Mouse (Mus musculus) MEL (cell line): ENCODE results near the gene Gramd1b. TPM values are rescaled to one million over a fixed set of nuclear protein-coding genes. Genes with fewer than 3 reads are reported as not detected.

Experiments used
- DNase-seq: peaks from one replicate; pipeline ENCODE4 v3.0.0; 2011; ENCODE audit warnings: low read depth, low spot score
- H3K27ac ChIP-seq: 2 replicates; pipeline ENCODE4 v1.5.1; 2012; ENCODE audit warnings: low read depth, mild to moderate bottlenecking, control low read depth, low read length, moderate library complexity; ENCODE audit not compliant: control insufficient read depth
- H3K27me3 ChIP-seq, 2 experiments: fragments of 150-350 bp in 1 of 2; sonication (generic) in 1 of 2; 2 replicates each; pipeline ENCODE4 v1.6.1; 2012; ENCODE audit warnings: low read length in 2 of 2, mild to moderate bottlenecking in 2 of 2, improper control_type of control experiment in 1 of 2, moderate library complexity in 1 of 2; ENCODE audit not compliant: insufficient read depth in 2 of 2, control insufficient read depth in 1 of 2
- H3K36me3 ChIP-seq, 2 experiments: 2 replicates each; pipeline ENCODE4 v1.6.1; 2012 to 2014; ENCODE audit warnings: low read length in 2 of 2, improper control_type of control experiment in 1 of 2, inconsistent platforms in 1 of 2, mild to moderate bottlenecking in 1 of 2; ENCODE audit not compliant: insufficient read depth in 2 of 2, control insufficient read depth in 1 of 2
- H3K4me1 ChIP-seq, 2 experiments: fragments of 150-350 bp in 1 of 2; sonication (generic) in 1 of 2; 2 replicates each; pipeline ENCODE4 v1.6.1; 2012; ENCODE audit warnings: low read length in 2 of 2, improper control_type of control experiment in 1 of 2, mild to moderate bottlenecking in 1 of 2; ENCODE audit not compliant: insufficient read depth in 2 of 2, control insufficient read depth in 1 of 2
- H3K4me3 ChIP-seq, 2 experiments: fragments of 150-350 bp in 1 of 2; sonication (generic) in 1 of 2; 2 replicates each; pipeline ENCODE4 v1.5.1; 2012; ENCODE audit warnings: low read depth in 2 of 2, low read length in 2 of 2, mild to moderate bottlenecking in 2 of 2, moderate library complexity in 2 of 2, control low read depth in 1 of 2, improper control_type of control experiment in 1 of 2; ENCODE audit not compliant: control insufficient read depth in 1 of 2, insufficient read depth in 1 of 2
- H3K79me2 ChIP-seq: 2 replicates; pipeline ENCODE4 v1.6.1; 2012; ENCODE audit warnings: mild to moderate bottlenecking, low read length, moderate library complexity; ENCODE audit not compliant: control insufficient read depth, poor library complexity, insufficient read depth
- H3K9ac ChIP-seq: 2 replicates; pipeline ENCODE4 v1.6.1; 2012; ENCODE audit warnings: low read depth, mild to moderate bottlenecking, control low read depth, low read length, moderate library complexity; ENCODE audit not compliant: control insufficient read depth, poor library complexity, severe bottlenecking
- H3K9me3 ChIP-seq: fragments of 150-350 bp; sonication (generic); replicated peaks from 2 replicates; pipeline ENCODE4 v1.6.1; 2012; ENCODE audit warnings: mild to moderate bottlenecking, low read length, improper control_type of control experiment, moderate library complexity; ENCODE audit not compliant: insufficient read depth
- BHLHE40 ChIP-seq: IDR thresholded peaks from 2 replicates; pipeline ENCODE4 v1.6.1; 2012; ENCODE audit warnings: low read depth, mild to moderate bottlenecking, inconsistent platforms, low read length, improper control_type of control experiment, borderline replicate concordance
- CHD1 ChIP-seq: IDR thresholded peaks from 2 replicates; pipeline ENCODE4 v1.6.1; 2012; ENCODE audit warnings: low read depth, mild to moderate bottlenecking, inconsistent platforms, low read length, improper control_type of control experiment
- CTCF ChIP-seq, 3 experiments: IDR thresholded peaks in 2 of 3; conservative IDR thresholded peaks in 1 of 3; 2 replicates each; pipeline ENCODE4 v1.5.1; 2011 to 2012; ENCODE audit warnings: low read length in 3 of 3, low read depth in 2 of 3, mild to moderate bottlenecking in 2 of 3, improper control_type of control experiment in 1 of 3, inconsistent platforms in 1 of 3, mixed read lengths in 1 of 3, moderate library complexity in 1 of 3; ENCODE audit not compliant: control insufficient read depth in 1 of 3, insufficient read depth in 1 of 3, poor library complexity in 1 of 3, severe bottlenecking in 1 of 3
- EP300 ChIP-seq, 2 experiments: IDR thresholded peaks; 2 replicates each; pipeline ENCODE4 v1.6.1; 2011; ENCODE audit warnings: improper control_type of control experiment in 2 of 2, low read length in 2 of 2, low read depth in 1 of 2, mild to moderate bottlenecking in 1 of 2
- ETS1 ChIP-seq: IDR thresholded peaks from 2 replicates; pipeline ENCODE4 v1.6.1; 2012; ENCODE audit warnings: low read depth, mild to moderate bottlenecking, inconsistent platforms, low read length, improper control_type of control experiment, moderate library complexity
- GATA1 ChIP-seq: IDR thresholded peaks from 2 replicates; pipeline ENCODE4 v1.6.1; 2011; ENCODE audit warnings: low read depth, low read length, improper control_type of control experiment
- HCFC1 ChIP-seq: IDR thresholded peaks from 2 replicates; pipeline ENCODE4 v1.6.1; 2012; ENCODE audit warnings: low read depth, mild to moderate bottlenecking, inconsistent platforms, low read length, improper control_type of control experiment, moderate library complexity
- MAFK ChIP-seq: IDR thresholded peaks from 2 replicates; pipeline ENCODE4 v1.6.1; 2011; ENCODE audit warnings: low read depth, mild to moderate bottlenecking, low read length, improper control_type of control experiment, borderline replicate concordance
- MAX ChIP-seq: IDR thresholded peaks from 2 replicates; pipeline ENCODE4 v1.6.1; 2011; ENCODE audit warnings: low read length, improper control_type of control experiment
- MXI1 ChIP-seq: IDR thresholded peaks from 2 replicates; pipeline ENCODE4 v1.6.1; 2011; ENCODE audit warnings: mild to moderate bottlenecking, low read depth, low read length, improper control_type of control experiment
- MYB ChIP-seq: IDR thresholded peaks from 2 replicates; pipeline ENCODE4 v1.6.1; 2011; ENCODE audit warnings: mild to moderate bottlenecking, low read depth, low read length, improper control_type of control experiment
- MYC ChIP-seq: IDR thresholded peaks from 2 replicates; pipeline ENCODE4 v1.6.1; 2011; ENCODE audit warnings: low read depth, mild to moderate bottlenecking, low read length, improper control_type of control experiment, moderate library complexity
- NELFE ChIP-seq: IDR thresholded peaks from 2 replicates; pipeline ENCODE4 v1.6.1; 2011; ENCODE audit warnings: low read depth, low read length, improper control_type of control experiment
- POLR2A ChIP-seq, 2 experiments: IDR thresholded peaks; 2 replicates each; pipeline ENCODE4 v1.6.1; 2011 to 2012; ENCODE audit warnings: low read length in 2 of 2, mild to moderate bottlenecking in 2 of 2, control low read depth in 1 of 2, improper control_type of control experiment in 1 of 2, low read depth in 1 of 2, moderate library complexity in 1 of 2; ENCODE audit not compliant: control insufficient read depth in 1 of 2, insufficient read depth in 1 of 2, poor library complexity in 1 of 2
- RAD21 ChIP-seq: IDR thresholded peaks from 2 replicates; pipeline ENCODE4 v1.6.1; 2011; ENCODE audit warnings: mild to moderate bottlenecking, low read depth, low read length, improper control_type of control experiment
- TAL1 ChIP-seq: IDR thresholded peaks from 2 replicates; pipeline ENCODE4 v1.6.1; 2012; ENCODE audit warnings: mild to moderate bottlenecking, inconsistent platforms, low read length, moderate library complexity, mixed read lengths
- TBP ChIP-seq: IDR thresholded peaks from 2 replicates; pipeline ENCODE4 v1.8.0; 2011; ENCODE audit warnings: low read depth, low read length, improper control_type of control experiment
- TCF12 ChIP-seq: IDR thresholded peaks from 2 replicates; pipeline ENCODE4 v1.6.1; 2014; ENCODE audit warnings: low read depth, mild to moderate bottlenecking, inconsistent platforms, low read length, improper control_type of control experiment, moderate library complexity
- UBTF ChIP-seq: IDR thresholded peaks from 2 replicates; pipeline ENCODE4 v1.6.1; 2012; ENCODE audit warnings: low read depth, mild to moderate bottlenecking, inconsistent platforms, low read length, improper control_type of control experiment, moderate library complexity, borderline replicate concordance; ENCODE audit not compliant: insufficient read depth
- USF2 ChIP-seq, 2 experiments: IDR thresholded peaks; 2 replicates each; pipeline ENCODE4 v1.6.1; 2011 to 2012; ENCODE audit warnings: improper control_type of control experiment in 2 of 2, low read length in 2 of 2, borderline replicate concordance in 1 of 2, inconsistent platforms in 1 of 2, low read depth in 1 of 2, mild to moderate bottlenecking in 1 of 2; ENCODE audit not compliant: insufficient read depth in 1 of 2
- ZC3H11A ChIP-seq: IDR thresholded peaks from 2 replicates; pipeline ENCODE4 v1.6.1; 2012; ENCODE audit warnings: low read depth, mild to moderate bottlenecking, inconsistent platforms, low read length, improper control_type of control experiment
- ZKSCAN1 ChIP-seq: IDR thresholded peaks from 2 replicates; pipeline ENCODE4 v1.6.1; 2012; ENCODE audit warnings: low read depth, mild to moderate bottlenecking, inconsistent platforms, low read length, improper control_type of control experiment, moderate library complexity
- ZMIZ1 ChIP-seq: IDR thresholded peaks from 2 replicates; pipeline ENCODE4 v1.6.1; 2012; ENCODE audit warnings: low read depth, mild to moderate bottlenecking, inconsistent platforms, low read length, improper control_type of control experiment, moderate library complexity
- polyA plus RNA-seq, 2 experiments: library from polyadenylated mRNA; stranded (reverse) in 1 of 2; unstranded in 1 of 2; fragments of >175 nt in 1 of 2; fragments of >200 nt in 1 of 2; gene quantifications; 2 replicates each; pipeline versions ENCODE4 v1.2.1 to v1.2.4; 2012; ENCODE audit warnings: low replicate concordance in 2 of 2, low read depth in 1 of 2; ENCODE audit not compliant: insufficient read length in 2 of 2, insufficient read depth in 1 of 2, missing spikeins in 1 of 2
- total RNA-seq: library from RNA; depleted of rRNA; stranded (reverse); fragments of 300-350 nt; gene quantifications from 2 replicates; pipeline ENCODE4 v1.2.3, GENCODE M21; 2012

Gene Gramd1b
- total and polyA plus RNA-seq, 3 experiments: not detected

DNA sequence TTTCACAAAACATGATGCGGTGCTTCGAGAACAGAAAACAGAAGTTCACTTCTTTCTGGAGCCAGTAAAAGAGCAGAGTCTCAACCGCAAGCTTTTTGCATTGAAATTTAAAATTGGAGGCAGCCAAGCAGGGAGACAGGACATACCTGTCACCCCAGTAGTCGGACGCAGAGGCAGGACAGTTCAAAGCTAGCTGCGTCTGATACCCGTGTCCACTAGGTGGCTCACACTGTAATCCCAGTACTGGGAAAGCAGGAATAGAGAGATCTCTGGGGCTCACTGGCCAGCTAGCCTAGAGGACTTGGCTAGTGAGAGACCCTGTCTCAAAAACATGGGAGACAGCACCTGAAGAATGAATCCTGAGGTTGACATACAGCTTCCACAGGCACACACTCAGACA, 115.0 kb downstream of the Gramd1b start:
- no peak for DNase-seq
- no peaks in the 10 kb centered on the region for H3K36me3 ChIP-seq
- no peaks in the 10 kb centered on the region for H3K9me3 ChIP-seq
- no peaks in the 10 kb centered on the region for H3K79me2 ChIP-seq
- H3K27me3 ChIP-seq: no peaks in the 10 kb centered on the region
- no peak overlapping the region for H3K4me3 ChIP-seq
- H3K4me1 ChIP-seq: no peaks in the 10 kb centered on the region
- no peak overlapping the region for H3K9ac ChIP-seq
- TF ChIP-seq MAFK (no peak), POLR2A (IDR thresholded peaks at IDR 0.05; ENCODE audit: control insufficient read depth in 1 of 2, insufficient read depth in 1 of 2, low read depth in 1 of 2, low read length in 2 of 2, poor library complexity in 1 of 2) (no peak), TBP (no peak), ZMIZ1 (no peak), ZKSCAN1 (no peak), RAD21 (no peak), ZC3H11A (no peak), ETS1 (no peak), NELFE (no peak), CTCF (IDR thresholded peaks at IDR 0.05 in 2 of 3, conservative IDR thresholded peaks at IDR 0.05 in 1 of 3; ENCODE audit: control insufficient read depth in 1 of 3, insufficient read depth in 1 of 3, low read depth in 2 of 3, low read length in 3 of 3, poor library complexity in 1 of 3, severe bottlenecking in 1 of 3) (no peak), BHLHE40 (no peak), MYB (no peak), GATA1 (no peak)
- H3K27ac ChIP-seq: no peak overlapping the region

GRCm38 (mm10) chr9:40414904-40415766, 116.0 kb downstream of the Gramd1b start:
- Histone ChIP-seq H3K4me3 (no peak overlapping the region), H3K79me2 (no peaks in the 10 kb centered on the region), H3K4me1 (no peaks in the 10 kb centered on the region), H3K36me3 (no peaks in the 10 kb centered on the region), H3K27me3 (no peaks in the 10 kb centered on the region), H3K27ac (no peak overlapping the region), H3K9me3 (no peaks in the 10 kb centered on the region), H3K9ac (no peak overlapping the region)
- peak; percentile 9 for DNase-seq
- no peak for TF ChIP-seq CHD1
- TF ChIP-seq CTCF (IDR thresholded peaks at IDR 0.05 in 2 of 3, conservative IDR thresholded peaks at IDR 0.05 in 1 of 3; ENCODE audit: control insufficient read depth in 1 of 3, insufficient read depth in 1 of 3, low read depth in 2 of 3, low read length in 3 of 3, poor library complexity in 1 of 3, severe bottlenecking in 1 of 3): peak in 1 of 3 experiments; percentile 26; a peak in 1 of 6 replicates

DNA sequence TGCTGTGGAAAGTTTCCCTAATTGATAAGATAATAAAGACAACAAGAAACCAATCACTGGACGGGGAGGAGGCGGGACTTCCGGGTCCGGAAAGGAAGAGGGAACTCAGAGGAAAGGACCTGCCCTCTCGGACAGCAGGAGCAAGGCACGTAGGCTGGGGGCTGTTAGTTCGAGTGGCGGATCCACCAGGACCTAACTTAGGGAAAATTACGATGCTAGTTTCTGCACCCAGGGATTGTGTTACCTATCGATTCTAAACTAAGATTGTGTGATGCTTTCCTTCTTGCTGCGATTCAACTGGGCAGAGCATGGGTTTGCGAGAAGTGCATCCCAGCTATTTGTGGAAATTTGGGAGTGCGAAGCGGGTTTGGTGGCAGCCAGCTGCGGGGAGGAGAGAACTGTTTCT, 116.7 kb downstream of the Gramd1b start:
- Histone ChIP-seq H3K4me1 (no peaks in the 10 kb centered on the region), H3K27ac (no peak overlapping the region), H3K36me3 (no peaks in the 10 kb centered on the region), H3K27me3 (no peaks in the 10 kb centered on the region), H3K4me3 (no peak overlapping the region), H3K9me3 (no peaks in the 10 kb centered on the region), H3K9ac (no peak overlapping the region), H3K79me2 (no peaks in the 10 kb centered on the region)
- DNase-seq: no peak
- TF ChIP-seq EP300 (IDR thresholded peaks at IDR 0.05; ENCODE audit: low read depth in 1 of 2, low read length in 2 of 2) (no peak), NELFE (no peak), MXI1 (no peak), UBTF (no peak), ZMIZ1 (no peak), TCF12 (no peak), GATA1 (no peak), MAX (no peak), POLR2A (IDR thresholded peaks at IDR 0.05; ENCODE audit: control insufficient read depth in 1 of 2, insufficient read depth in 1 of 2, low read depth in 1 of 2, low read length in 2 of 2, poor library complexity in 1 of 2) (no peak), TBP (no peak), ETS1 (no peak), CHD1 (no peak), BHLHE40 (no peak), TAL1 (no peak), USF2 (IDR thresholded peaks at IDR 0.05; ENCODE audit: borderline replicate concordance in 1 of 2, insufficient read depth in 1 of 2, low read depth in 1 of 2, low read length in 2 of 2) (no peak), MYC (no peak), HCFC1 (no peak)
